Mouse (Mus musculus) c-Kit-negative CD71-positive TER-119-positive erythroid progenitor cells, embryonic 14.5 days (primary cell): ENCODE measurements around the gene Prkar2a.
A peak's percentile ranks its signal among the peaks of the same experiment; 100 is the strongest.

Source experiments
- DNase-seq: peaks from one replicate; pipeline ENCODE4 v3.0.0-alpha.2; 2013; ENCODE audit warnings: low read depth, low spot score

Prkar2a gene

DNA sequence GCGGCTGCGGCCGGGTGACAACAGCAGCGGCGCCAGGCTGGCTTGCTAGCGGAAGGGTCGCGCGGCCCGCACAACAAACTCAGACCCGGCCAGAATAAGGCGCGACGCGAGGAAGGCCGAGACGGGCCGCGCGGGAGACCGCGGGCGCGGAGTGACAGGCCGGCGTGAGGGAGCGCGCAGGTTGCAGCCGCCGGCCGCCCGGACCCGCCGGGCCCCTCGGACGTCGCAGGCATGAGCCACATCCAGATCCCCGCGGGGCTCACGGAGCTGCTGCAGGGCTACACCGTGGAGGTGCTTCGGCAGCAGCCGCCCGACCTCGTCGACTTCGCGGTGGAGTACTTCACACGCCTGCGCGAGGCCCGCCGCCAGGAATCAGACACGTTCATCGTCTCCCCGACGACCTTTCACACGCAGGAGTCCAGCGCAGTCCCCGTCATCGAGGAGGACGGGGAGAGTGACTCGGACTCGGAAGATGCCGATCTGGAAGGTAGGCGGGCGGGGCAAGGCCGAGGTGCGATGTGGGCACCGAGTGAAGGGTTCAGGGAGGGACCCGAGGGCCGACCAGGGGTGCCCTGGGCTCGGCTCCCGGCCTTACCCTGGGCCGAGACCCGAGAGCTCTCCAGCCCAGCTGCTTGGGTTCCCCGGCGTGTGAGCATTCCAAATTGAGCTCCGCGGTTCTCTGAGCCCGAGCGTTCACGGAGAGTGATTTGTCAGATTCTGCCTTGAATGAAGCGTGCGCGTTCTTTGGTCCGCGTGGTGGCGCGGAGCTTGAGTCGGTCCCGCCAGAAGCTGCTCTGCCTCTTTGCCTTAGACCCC, 3.3 kb downstream of the Prkar2a start:
- peak; percentile 28 for DNase-seq

DNA sequence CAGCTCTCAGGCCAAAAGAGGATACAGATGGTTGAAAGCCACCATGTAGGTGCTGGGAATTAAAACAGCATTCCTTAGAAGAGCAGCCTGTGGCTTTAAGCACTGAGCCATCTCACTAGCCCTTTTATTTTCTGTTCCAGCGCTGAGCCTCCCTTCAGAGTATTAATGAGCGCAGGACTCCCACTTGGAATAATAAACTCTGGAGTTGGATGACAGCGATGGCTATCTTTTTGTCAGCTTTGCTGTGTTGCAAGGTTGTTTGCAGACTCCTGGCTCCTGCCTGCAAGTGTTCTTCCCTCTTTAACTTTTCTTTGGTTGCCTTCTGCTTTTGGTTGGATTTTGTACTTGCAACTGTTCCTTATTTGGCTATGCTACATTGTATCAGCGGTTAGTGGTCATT, 4.8 kb downstream of the Prkar2a start:
- no peak for DNase-seq

DNA sequence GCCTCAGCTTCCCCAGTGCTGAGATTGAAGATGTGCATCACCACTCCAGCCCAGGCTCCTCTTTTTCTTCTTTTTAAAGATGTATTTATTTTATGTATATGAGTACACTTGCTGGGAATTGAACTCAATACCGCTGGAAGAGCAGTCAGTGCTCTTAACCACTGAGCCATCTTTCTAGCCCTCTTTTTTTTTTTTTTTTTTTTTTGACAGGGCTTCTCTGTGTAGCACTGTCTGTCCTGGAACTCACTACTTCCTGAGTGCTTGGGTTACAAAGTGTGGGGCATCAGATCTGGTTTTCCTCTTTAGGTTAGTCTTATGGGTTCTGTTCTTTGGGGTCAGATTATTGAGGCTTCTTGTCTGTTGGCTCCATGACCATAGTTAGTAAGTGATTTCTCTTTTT, 5.4 kb downstream of the Prkar2a start:
- no peak for DNase-seq

DNA sequence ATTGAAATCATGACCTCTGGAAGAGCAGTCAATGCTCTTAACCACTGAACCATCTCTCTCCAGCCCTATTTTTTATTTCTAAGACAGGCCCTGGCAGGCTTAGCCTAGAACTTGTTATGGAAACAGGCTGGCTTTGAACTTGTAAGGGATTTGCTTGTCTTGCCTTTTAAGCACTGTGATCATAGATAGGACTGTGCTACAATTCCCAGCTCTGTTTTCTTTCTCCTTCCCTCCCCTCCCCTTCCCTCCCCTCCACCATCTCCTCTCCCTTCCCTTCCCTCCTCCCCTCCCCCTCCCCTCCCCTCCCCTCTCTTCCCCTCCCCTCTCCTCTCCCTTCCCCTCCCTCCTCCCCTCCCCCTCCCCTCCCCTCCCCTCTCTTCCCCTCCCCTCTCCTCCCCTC, 13.4 kb downstream of the Prkar2a start:
- DNase-seq: no peak

DNA sequence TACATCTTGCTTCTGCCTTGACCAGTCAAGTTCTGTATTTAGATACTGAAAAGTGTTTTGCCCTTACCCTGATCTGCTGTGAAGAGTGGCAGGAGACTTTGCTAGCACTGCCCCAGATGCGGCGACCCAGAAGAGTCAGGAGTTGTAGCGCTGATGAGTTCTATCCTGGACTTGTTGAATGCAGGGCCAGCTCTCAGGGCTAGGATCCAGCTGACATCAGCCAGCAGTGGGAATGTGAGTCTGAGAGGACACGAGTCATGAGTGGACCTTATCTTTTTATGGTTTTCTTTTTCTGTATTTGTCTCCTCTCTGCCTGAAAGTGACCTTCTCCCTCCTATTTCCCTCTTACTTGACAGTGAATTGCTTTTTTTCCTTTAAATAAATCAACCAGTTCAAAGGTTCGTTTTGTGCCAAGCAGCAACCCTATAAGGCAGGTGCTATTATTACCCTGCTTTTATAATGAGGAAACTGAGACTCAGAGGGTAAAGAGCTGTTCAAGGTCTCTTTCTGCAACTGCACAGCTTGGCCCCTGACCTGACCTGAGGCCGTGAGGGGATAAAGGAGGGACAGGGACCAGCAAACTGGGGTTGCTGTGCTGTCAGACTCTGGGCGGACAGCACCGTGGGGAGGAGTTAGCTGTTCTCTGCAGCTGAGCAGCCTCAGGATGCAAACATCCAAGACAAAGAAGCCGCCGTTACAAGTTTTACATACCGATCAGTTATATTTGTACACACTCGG, 14.4 kb downstream of the Prkar2a start:
- no peak for DNase-seq

DNA sequence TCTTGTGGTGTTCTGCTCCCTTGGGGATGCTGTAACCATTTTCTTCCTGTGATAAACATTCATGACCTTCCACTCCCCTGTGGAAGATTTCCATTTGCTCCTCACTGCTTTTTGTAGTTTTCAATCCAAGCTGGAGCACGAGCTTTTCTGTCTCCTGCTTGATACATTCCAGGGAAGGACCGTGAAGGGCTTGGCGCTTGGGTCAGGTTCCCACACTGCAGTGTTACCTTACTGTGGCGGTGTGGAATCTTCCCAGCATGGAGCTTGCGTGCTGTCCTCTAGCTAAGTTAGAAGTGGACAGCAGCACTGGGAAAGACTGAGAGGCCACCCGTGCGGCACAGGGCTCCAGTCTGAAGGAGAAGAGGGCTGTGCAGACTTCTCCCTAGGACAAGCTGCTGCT, 15.5 kb downstream of the Prkar2a start:
- DNase-seq: no peak

DNA sequence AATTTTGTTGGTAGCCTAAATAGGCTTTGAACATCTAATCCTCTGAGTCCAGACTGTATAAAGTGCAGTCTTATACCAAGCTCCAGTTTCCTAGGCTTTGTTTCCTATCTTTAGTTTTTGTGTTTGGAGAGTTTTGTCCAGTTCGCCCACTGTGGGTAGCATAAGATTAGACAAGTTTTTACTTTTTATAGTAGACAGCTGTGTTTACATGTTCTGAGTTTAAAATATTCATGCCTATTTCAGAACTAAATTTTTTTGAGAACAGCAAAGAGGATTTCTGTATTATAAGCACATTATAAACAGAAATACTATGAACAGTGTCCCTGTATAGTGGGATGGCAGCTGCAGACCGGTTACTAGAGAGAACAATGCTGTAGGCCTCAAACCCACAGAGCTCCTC, 18.1 kb downstream of the Prkar2a start:
- no peak for DNase-seq

DNA sequence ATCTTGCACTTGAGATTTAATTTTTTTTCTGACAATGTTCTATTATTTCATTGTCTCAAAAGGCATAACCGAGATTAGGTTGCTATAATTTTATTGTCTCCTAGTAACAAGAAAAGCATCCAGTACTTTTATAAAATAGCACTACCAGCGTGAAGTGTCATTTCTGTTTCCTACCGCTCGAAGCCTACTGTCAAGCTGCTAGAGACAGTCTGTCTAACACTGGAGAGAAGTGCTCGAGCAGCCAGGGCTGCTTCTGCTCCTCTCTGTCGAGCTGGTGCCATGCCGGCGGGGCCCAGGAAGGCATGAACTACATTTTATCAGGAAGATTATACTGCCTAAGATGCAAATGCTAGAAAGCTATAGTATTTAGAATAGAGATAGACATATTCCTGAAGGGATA, 19.7 kb downstream of the Prkar2a start:
- no peak for DNase-seq

DNA sequence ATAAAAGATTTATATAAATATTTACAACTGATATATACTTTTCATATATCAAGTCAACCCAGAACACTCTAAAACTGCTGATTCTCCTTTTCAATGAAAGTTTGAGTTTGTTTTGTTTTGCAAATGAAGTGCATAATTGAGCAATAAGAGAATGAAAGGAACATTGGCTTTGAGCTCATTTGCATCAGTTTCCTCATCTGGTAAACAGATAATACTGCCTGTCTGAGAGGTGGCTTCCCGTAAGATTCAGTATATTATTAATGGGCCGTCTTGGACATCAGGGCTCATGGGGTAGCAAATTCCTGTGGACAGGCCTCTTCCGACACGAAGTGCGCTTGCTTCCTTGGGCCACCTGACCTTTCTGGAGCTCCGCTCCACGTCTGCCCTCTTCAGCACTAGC, 21.7 kb downstream of the Prkar2a start:
- DNase-seq: no peak

DNA sequence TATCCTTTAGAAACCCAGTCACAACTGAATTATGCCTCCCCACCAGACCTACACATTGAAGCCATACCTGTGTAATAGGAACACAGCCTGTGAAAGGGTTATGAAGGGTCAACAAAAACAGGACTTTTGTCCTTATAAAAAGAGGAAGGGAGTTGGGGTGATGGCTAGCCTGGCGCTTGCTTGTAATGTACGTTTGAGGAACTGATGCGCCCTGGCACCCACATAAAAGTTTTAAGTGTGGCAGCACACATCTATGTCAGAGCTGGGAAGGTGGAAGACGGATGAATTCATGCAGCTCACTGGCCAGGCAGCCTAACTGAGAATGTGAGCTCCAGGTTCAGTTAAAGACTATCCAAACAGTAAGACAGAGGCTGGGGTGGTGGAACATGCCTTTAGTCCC, 27.1 kb downstream of the Prkar2a start:
- no peak for DNase-seq

DNA sequence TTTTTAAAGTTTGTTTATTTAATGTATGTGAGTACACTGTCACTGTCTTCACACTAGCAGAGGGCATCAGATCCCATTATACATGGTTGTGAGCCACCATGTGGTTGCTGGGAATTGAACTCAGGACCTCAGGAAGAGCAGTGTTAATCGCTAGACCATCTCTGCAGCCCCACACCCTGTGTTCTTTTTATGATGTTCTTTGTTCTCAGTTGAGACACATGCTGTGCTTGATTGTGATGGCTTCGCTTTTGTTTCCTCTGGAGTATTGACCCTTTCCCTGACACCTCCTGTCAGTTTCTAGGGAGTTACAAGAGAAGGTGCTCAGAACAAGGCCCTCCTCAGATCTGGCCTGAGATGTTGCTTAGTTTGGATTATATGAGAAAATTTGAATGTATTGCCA, 34.6 kb downstream of the Prkar2a start:
- DNase-seq: no peak

DNA sequence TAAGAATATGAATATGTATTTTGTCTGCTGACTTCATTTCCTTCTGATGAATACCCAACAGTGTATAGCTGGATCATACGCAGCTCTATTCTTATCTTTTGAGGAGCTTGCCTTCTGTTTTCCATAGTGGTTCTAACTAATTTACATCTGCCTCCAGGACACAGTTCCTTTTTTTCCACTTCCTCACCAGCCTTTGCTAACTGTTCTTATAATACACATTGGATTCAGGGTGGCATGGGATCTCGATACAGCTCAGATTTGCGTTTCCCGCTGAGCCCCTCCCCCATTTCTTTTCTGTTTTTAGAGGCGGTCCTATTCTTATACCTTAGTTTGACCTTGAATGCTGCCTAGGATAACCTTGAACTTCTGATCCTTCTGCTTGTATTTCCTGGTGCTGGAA, 37.0 kb downstream of the Prkar2a start:
- DNase-seq: no peak

DNA sequence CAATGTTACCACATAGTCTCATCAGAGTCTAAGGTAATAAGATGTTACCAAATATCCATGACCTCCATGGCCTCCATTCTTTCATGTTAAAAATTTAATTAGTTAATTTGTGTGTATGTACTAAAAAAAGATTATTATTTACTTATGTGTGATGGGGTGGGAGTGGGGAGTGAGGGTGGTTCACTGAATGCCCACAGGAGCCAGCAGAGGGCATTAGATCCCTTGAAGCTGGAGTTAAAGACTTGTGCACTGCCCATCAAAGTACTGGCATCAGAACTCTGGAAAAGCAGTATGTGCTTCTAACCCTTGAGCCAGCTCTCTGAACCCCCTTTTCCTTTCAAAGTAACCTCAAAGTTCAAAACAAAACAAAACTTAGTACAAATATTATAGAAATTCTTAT, 39.9 kb downstream of the Prkar2a start:
- no peak for DNase-seq

DNA sequence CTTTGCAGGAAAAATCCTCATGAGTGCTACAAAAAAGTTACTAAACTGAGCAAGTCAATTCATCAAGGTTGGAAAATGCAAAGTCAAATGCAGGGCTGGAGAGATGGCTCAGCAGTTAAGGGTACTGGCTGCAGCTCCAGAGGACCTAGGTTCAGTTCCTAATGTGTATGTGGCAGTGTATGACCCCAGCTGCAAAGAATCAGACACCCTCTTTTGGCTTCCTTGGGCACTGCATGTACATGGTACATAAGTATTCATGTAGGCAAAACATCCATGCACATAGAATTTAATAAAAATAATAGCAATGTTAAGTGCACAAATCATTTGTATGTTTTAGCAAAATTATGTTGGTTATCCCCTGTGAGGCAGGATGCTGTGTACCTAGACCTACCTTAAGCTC, 43.3 kb downstream of the Prkar2a start:
- no peak for DNase-seq

DNA sequence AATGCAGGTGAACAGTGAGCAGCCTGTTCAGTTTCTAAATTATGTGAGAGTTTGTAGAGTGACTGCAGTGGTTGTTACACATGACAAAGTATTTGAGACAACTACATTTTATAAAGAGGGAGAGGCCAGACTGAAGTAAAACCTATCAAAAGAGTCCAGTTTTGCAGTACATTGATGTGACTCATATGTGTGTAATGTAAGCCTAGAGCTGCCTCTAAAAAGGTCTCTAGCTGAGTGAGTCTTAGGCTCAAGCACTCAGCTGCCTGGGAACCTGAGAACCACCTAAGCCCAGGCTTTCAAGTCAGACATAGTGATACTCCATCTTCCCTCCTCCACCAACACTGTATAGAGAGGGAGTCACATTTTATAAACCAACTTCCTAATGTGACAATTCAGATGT, 45.5 kb downstream of the Prkar2a start:
- no peak for DNase-seq

DNA sequence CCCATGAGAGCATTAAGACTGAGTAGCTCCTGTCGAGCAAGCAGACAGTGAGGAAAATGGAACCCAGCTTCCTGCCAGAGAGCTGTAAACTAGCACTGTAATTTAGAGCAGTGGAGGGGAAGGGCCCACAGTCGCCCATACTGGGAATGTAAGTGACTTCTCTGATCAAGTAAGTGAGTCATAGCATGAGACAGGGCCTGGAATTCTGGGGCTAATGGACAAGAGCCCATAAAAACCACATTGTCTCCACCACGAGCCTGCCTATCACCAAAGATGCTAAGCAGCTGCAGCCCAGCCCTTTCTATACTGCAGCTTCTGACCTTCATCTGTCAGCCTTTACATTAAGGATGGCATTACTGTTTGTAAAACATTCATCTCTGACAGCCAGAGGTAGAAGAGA, 50.1 kb downstream of the Prkar2a start:
- no peak for DNase-seq

DNA sequence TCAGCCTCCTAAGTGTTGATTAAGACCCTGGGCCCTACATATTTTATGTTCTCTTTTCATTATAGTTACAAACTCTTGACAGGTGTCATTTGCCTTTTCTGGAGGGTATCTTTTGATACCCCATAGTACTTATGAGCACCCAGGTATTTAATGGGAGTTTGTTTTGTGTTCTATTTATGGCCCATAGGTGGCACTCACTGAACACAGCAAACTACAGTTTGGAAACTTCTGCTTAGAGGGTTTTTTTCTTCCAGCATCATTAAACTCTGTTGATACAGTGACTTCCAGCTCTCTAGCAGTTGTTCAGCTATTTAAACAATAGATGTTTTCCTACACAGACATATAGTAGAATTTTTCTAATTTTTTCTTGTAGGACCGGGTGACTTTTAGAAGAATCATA, 50.9 kb downstream of the Prkar2a start:
- no peak for DNase-seq

DNA sequence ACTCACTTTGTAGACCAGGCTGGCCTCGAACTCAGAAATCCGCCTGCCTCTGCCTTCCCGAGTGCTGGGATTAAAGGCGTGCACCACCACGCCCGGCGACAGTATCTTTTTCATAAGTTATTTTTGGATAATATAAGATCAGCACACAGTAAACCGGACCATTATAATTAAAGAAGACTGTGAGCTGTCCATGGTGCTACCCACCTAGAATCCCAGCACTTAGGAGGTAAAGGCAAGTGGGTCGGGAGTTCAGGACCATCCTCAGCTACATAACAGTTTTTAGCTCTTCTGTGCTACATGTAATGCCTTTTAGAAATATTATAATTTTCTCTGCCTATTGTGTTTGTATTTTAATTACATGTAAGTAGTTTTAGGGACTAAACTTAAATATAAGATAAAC, 52.9 kb downstream of the Prkar2a start:
- no peak for DNase-seq

DNA sequence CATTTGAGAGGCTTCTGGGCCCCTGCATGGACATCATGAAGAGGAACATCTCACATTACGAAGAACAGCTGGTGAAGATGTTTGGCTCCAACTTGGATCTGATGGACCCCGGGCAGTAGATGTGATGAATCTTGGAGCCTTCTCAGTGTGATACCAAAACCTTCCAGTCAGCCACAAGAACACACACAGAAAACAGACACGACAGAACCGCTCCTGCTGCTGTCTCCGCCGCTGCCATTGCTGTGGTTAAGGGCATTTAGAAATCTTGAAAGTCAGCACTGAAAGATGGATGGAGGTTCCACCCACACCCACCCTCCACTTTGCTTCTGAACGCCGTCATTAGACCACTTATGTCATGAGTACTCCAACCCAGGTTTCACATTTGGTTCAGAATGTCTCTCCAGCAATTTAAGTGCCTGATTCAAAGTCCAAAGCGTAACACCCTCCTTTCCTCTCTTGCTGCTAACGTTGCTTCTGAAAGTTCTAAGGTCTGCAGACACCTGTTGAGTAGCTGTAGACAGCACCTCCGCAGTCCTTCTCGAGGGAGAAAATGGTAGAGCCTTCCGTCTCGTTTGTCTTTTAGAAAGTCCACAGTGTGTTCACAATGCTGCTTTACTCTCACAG, 57.9 kb downstream of the Prkar2a start:
- no peak for DNase-seq

DNA sequence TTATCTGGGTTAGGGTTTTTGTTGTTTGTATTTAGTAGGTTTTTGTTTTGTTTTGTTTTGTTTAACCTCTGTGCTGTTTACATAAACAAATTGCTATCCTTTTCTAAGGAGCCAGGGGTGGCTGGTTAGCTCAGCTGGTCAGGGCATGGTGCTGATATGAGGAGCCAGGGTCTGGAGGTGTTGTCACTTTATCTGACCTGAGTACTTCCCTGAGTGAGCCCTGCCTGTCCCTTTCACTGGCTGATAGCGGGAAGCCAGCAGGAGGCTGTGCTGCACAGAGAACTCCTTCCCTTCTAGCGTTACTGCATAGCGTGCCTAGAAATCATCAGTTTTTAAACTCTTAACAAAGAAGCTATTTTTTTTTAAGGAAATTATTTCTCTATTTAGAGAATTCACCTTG, 58.6 kb downstream of the Prkar2a start:
- no peak for DNase-seq

DNA sequence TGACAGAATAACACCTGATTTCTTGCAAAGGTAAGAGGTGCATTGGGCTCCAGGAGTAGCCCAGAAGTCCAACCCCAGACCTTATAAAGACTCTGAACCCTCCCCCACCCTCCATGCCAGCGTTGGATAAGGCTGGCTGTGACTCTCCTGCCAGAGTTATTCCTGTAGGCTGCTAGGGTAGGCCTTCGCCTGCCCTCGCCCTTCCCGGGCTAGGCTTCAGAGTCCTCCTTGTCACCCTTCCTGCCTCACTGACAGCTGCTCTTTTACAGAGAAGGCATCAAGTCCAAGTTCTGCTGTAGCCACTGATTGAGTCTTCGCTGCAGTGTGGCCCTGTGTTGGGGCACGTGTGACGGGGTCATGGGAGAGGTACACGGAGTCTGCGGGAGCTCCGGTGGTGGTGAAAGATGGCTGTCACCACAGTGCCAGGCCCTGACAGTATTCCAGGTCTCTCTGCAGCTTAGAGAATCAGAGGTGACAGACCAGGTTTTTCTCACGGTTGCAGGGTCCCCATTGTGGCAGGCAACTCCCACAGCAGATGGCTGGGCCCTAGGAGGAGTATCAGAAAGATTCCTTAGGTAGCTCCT, 59.6 kb downstream of the Prkar2a start:
- no peak for DNase-seq

DNA sequence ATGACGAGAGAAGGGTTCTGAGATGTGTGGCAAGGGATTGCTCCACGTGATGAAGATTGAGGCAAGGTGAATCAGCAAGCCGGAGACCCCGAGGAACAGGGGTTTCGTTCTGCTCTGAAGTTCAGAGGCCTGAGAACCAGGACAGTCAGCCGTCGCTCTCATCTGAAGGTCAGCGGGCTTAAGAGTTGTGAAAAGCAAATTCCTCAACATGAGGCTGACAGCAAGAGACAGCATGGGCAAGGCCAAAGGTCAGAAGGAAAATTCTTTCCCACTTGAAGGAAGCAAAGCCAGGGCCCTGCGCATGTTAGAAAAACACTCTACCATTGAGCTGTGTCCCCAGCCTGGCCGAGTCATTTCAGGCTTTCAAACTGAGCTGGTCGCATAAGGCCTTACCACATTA, 61.5 kb downstream of the Prkar2a start:
- DNase-seq: no peak
